Mouse (Mus musculus) cerebellum, adult 2 months (tissue): ENCODE measurements around the gene Olfr518.

Experiments
- CTCF ChIP-seq: fragments of 200-500 bp; IDR thresholded peaks from 2 replicates; pipeline ENCODE4 v1.5.1; 2011; ENCODE audit warnings: low read depth, mild to moderate bottlenecking, control low read depth, low read length, moderate library complexity, borderline replicate concordance; ENCODE audit not compliant: insufficient read depth
- POLR2A ChIP-seq: fragments of 200-500 bp; IDR thresholded peaks from 2 replicates; pipeline ENCODE4 v1.6.1; 2011; ENCODE audit warnings: low read length, control low read depth, borderline replicate concordance; ENCODE audit not compliant: insufficient read depth

- TF ChIP-seq POLR2A (no peak), CTCF (no peak)
Measured at GRCm38 (mm10) chr7:108884906-108885305, at the start of gene Olfr518.
